Mouse (Mus musculus): ENCODE data around the gene Colec11.

DNA sequence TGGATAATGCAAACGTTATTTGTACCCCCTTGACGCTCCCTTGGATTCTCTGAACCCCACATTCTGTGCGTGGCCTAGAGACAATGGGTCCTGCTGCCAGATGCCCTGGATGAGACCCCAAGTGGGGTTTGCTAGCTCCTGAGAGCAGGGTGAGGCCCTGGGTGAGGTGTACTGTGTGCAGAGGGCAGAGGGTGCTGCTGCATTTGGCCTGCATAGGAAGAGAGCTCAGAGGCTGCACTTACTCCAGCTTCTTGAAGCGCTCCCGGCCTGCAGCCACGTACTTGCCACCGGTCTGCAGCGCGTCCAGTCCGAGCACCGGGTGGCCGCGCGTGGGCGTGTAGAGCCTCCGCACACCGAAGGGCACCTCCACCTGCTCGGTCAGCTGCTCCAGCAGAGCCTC, 71.4 kb downstream of the Colec11 start:
- TF ChIP-seq CTCF (IDR thresholded peaks at IDR 0.05; ENCODE audit: low read depth) (no peak), EP300 (IDR thresholded peaks at IDR 0.05; ENCODE audit: low read depth) (no peak)

All from liver, postnatal 0 days (tissue).